Mouse (Mus musculus): ENCODE data around the gene Lmod2. TPM values are rescaled to one million over a fixed set of nuclear protein-coding genes. Genes with fewer than 3 reads are reported as not detected.

Gene Lmod2
- polyA plus RNA-seq, 1 experiment from 2014 or later = not detected

DNA sequence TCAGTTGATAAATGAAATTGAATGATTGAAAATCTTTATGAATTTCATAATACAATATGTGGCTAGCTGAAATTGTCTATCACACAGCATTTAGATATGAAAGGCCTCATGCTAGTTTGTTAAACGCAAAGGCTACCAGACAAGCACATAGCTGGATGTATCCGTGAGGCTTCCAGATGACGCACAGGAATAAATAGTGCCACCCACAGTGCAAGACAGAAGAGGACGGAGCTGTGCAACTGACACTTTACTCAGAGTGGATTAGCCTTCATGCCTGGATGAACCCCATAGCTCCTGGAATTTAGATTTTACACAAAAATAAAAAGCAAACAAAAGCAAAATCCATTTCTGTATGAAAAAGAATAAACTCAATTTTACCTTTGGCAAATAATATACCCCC lies 16.4 kb downstream of the Lmod2 start:
- H3K4me1 ChIP-seq (replicated peaks; ENCODE audit: control insufficient read depth, insufficient read depth, low read length) = no peaks in the 10 kb centered on the region
- H3K9ac ChIP-seq (ENCODE audit: low read length) = no peak overlapping the region
- DNase-seq (ENCODE audit: low spot score) = no peak
- H3K27ac ChIP-seq (ENCODE audit: low read depth) = no peak overlapping the region
- no peaks in the 10 kb centered on the region for H3K9me3 ChIP-seq (ENCODE audit: control insufficient read depth, low read length)
- H3K36me3 ChIP-seq (ENCODE audit: control insufficient read depth, insufficient read depth, low read length) = peaks cover 56% of the 10 kb centered on the region
- WGBS = 91% methylated on average over 4 of the region's 4 CpGs
- ATAC-seq (replicated peaks; ENCODE audit: low FRiP score, low TSS enrichment, low read depth) = no peak
- no peak overlapping the region for H3K4me3 ChIP-seq (ENCODE audit: low read depth, low read length)
- H3K4me2 ChIP-seq (ENCODE audit: low read length) = no peak overlapping the region
- no peaks in the 10 kb centered on the region for H3K27me3 ChIP-seq (replicated peaks; ENCODE audit: control insufficient read depth, insufficient read depth, low read length)

- Histone ChIP-seq H3K4me1 (replicated peaks; ENCODE audit: control insufficient read depth, insufficient read depth, low read length) (no peaks in the 10 kb centered on the region), H3K9me3 (ENCODE audit: control insufficient read depth, low read length) (no peaks in the 10 kb centered on the region), H3K4me3 (ENCODE audit: low read depth, low read length) (no peak overlapping the region), H3K27ac (ENCODE audit: low read depth) (no peak overlapping the region), H3K4me2 (ENCODE audit: low read length) (no peak overlapping the region), H3K36me3 (ENCODE audit: control insufficient read depth, insufficient read depth, low read length) (peaks cover 65% of the 10 kb centered on the region), H3K9ac (ENCODE audit: low read length) (no peak overlapping the region), H3K27me3 (replicated peaks; ENCODE audit: control insufficient read depth, insufficient read depth, low read length) (no peaks in the 10 kb centered on the region)
- no peak for ATAC-seq (replicated peaks; ENCODE audit: low FRiP score, low TSS enrichment, low read depth)
- WGBS = 88% methylated on average over 4 of the region's 4 CpGs
- no peak for DNase-seq (ENCODE audit: low spot score)
Observed at GRCm38 (mm10) chr6:24616746-24617145, 19.2 kb downstream of the Lmod2 start.

DNA sequence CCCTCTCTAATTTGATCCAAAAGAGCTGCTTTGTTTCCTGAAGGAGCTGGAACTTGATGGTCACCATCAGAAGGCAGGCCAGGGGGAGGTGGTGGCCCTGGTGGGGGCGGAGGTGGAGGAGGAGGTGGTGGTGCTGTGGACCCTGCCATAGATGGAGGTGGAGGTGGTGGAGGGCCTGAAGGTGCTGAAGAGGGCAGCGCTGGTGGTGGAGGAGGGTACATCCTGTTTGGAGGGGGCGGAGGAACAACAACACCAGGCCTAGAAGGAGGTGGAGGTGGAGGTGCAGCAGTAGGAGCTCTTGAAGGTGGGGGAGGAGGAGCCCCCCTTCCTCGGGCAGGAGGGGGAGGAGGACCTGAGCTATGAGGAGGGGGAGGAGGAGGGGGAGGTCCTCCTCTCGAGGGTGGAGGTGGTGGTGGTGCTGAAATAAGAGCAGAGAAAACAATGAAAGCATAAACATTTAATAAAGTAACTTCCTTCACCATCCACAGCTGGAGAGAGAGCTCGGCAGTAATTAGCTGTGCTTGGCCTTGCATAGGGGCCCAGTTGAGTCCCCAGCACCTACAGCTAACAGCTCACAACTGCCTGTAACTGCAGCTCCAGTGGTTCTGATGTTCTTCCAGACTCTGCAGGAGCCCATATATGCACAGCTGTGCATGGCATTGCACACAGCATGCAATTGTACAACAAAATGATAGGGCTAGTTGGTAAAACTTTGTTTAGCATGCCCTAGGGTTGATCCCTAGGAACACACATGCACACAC lies 21.9 kb downstream of the Lmod2 start:
- Histone ChIP-seq H3K4me3 (ENCODE audit: low read depth, low read length) (no peak overlapping the region), H3K4me2 (ENCODE audit: low read length) (no peak overlapping the region), H3K4me1 (replicated peaks; ENCODE audit: control insufficient read depth, insufficient read depth, low read length) (no peaks in the 10 kb centered on the region), H3K27me3 (replicated peaks; ENCODE audit: control insufficient read depth, insufficient read depth, low read length) (no peaks in the 10 kb centered on the region), H3K27ac (ENCODE audit: low read depth) (no peak overlapping the region), H3K9ac (ENCODE audit: low read length) (no peak overlapping the region), H3K9me3 (ENCODE audit: control insufficient read depth, low read length) (no peaks in the 10 kb centered on the region), H3K36me3 (ENCODE audit: control insufficient read depth, insufficient read depth, low read length) (peaks cover 69% of the 10 kb centered on the region)
- ATAC-seq (replicated peaks; ENCODE audit: low FRiP score, low TSS enrichment, low read depth) (no peak; the same call in 1 of the 2 replicates), DNase-seq (ENCODE audit: low spot score) (no peak)
- WGBS = 57% methylated on average over 6 of the region's 6 CpGs

- peaks cover 63% of the 10 kb centered on the region for H3K36me3 ChIP-seq (ENCODE audit: control insufficient read depth, insufficient read depth, low read length)
- no peaks in the 10 kb centered on the region for H3K9me3 ChIP-seq (ENCODE audit: control insufficient read depth, low read length)
- H3K9ac ChIP-seq (ENCODE audit: low read length) = no peak overlapping the region
- no peak overlapping the region for H3K4me2 ChIP-seq (ENCODE audit: low read length)
- no peaks in the 10 kb centered on the region for H3K27me3 ChIP-seq (replicated peaks; ENCODE audit: control insufficient read depth, insufficient read depth, low read length)
- WGBS = 89% methylated on average over 2 of the region's 2 CpGs
- H3K4me3 ChIP-seq (ENCODE audit: low read depth, low read length) = no peak overlapping the region
- H3K4me1 ChIP-seq (replicated peaks; ENCODE audit: control insufficient read depth, insufficient read depth, low read length) = no peaks in the 10 kb centered on the region
- no peak for DNase-seq (ENCODE audit: low spot score)
- no peak overlapping the region for H3K27ac ChIP-seq (ENCODE audit: low read depth)
- ATAC-seq (replicated peaks; ENCODE audit: low FRiP score, low TSS enrichment, low read depth) = no peak
Observed at GRCm38 (mm10) chr6:24620936-24621335, 23.4 kb downstream of the Lmod2 start.

DNA sequence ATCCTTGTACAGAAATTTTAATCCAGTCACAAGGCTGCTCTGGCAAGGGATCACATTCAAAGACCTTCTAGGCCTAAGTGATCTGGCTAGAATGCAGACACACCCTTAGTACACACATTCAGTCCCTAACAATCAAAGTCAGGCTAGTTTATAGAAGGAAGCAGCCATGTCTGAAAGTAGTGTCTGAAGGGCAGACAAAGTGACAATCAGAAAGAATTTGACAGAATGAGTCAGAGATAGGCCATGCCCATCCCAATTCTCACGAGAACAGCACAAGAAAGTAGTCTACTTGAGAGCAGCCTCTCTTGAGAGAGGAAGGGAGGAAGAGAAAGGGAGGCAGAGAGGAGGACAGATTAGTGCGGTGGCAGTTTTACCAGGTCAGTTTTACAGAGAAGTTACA lies 24.5 kb downstream of the Lmod2 start:
- no peak overlapping the region for H3K4me2 ChIP-seq (ENCODE audit: low read length)
- H3K4me1 ChIP-seq (replicated peaks; ENCODE audit: control insufficient read depth, insufficient read depth, low read length) = no peaks in the 10 kb centered on the region
- no peak for DNase-seq (ENCODE audit: low spot score)
- H3K27me3 ChIP-seq (replicated peaks; ENCODE audit: control insufficient read depth, insufficient read depth, low read length) = no peaks in the 10 kb centered on the region
- WGBS = 77% methylated on average over 2 of the region's 2 CpGs
- H3K9ac ChIP-seq (ENCODE audit: low read length) = no peak overlapping the region
- H3K36me3 ChIP-seq (ENCODE audit: control insufficient read depth, insufficient read depth, low read length) = peaks cover 58% of the 10 kb centered on the region
- H3K27ac ChIP-seq (ENCODE audit: low read depth) = no peak overlapping the region
- no peaks in the 10 kb centered on the region for H3K9me3 ChIP-seq (ENCODE audit: control insufficient read depth, low read length)
- no peak overlapping the region for H3K4me3 ChIP-seq (ENCODE audit: low read depth, low read length)
- 0 out of 2 replicates have a peak, but pooled peaks have one; percentile 50 for ATAC-seq (replicated peaks; ENCODE audit: low FRiP score, low TSS enrichment, low read depth)

DNA sequence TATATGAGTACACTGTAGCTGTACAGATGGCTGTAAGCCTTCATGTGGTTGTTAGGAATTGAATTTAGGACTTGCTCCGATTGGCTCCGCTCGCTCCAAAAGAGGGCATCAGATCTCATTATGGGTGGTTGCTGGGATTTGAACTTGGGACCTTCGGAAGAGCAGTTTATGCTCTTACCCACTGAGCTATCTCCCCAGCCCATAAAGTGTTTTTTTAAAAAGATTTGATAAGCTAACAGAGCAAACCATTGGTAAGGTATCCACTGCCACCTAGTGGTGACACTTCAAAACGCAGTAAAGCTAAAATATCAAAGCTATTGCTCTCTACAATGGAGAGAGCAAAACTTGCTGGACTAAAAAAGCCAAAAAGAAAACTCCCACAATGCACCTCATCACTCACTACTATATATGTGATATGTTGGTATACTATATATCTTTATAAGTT lies 30.0 kb downstream of the Lmod2 start:
- WGBS = 69% methylated on average over 5 of the region's 5 CpGs
- ATAC-seq (replicated peaks; ENCODE audit: low FRiP score, low TSS enrichment, low read depth) (peak; percentile 36; the same call in 1 of the 2 replicates), DNase-seq (ENCODE audit: low spot score) (peak; percentile 65)
- H3K4me3 ChIP-seq (ENCODE audit: low read depth, low read length) = no peak overlapping the region
- H3K9me3 ChIP-seq (ENCODE audit: control insufficient read depth, low read length) = no peaks in the 10 kb centered on the region
- no peaks in the 10 kb centered on the region for H3K4me1 ChIP-seq (replicated peaks; ENCODE audit: control insufficient read depth, insufficient read depth, low read length)
- no peak overlapping the region for H3K27ac ChIP-seq (ENCODE audit: low read depth)
- H3K9ac ChIP-seq (ENCODE audit: low read length) = no peak overlapping the region
- H3K4me2 ChIP-seq (ENCODE audit: low read length) = no peak overlapping the region
- peaks cover 32% of the 10 kb centered on the region for H3K36me3 ChIP-seq (ENCODE audit: control insufficient read depth, insufficient read depth, low read length)
- H3K27me3 ChIP-seq (replicated peaks; ENCODE audit: control insufficient read depth, insufficient read depth, low read length) = no peaks in the 10 kb centered on the region

- DNase-seq (ENCODE audit: low spot score) = no peak
- H3K9ac ChIP-seq (ENCODE audit: low read length) = no peak overlapping the region
- peaks cover 36% of the 10 kb centered on the region for H3K36me3 ChIP-seq (ENCODE audit: control insufficient read depth, insufficient read depth, low read length)
- no peak for ATAC-seq (replicated peaks; ENCODE audit: low FRiP score, low TSS enrichment, low read depth)
- WGBS = 91% methylated on average over 1 of the region's 1 CpGs
- no peak overlapping the region for H3K4me2 ChIP-seq (ENCODE audit: low read length)
- H3K4me3 ChIP-seq (ENCODE audit: low read depth, low read length) = no peak overlapping the region
- H3K27ac ChIP-seq (ENCODE audit: low read depth) = no peak overlapping the region
- no peaks in the 10 kb centered on the region for H3K27me3 ChIP-seq (replicated peaks; ENCODE audit: control insufficient read depth, insufficient read depth, low read length)
- H3K9me3 ChIP-seq (ENCODE audit: control insufficient read depth, low read length) = no peaks in the 10 kb centered on the region
- no peaks in the 10 kb centered on the region for H3K4me1 ChIP-seq (replicated peaks; ENCODE audit: control insufficient read depth, insufficient read depth, low read length)
Observed at GRCm38 (mm10) chr6:24628499-24628898, 30.9 kb downstream of the Lmod2 start.

GRCm38 (mm10) chr6:24632061-24632460 lies 34.5 kb downstream of the Lmod2 start:
- H3K4me3 ChIP-seq (ENCODE audit: low read depth, low read length) = no peak overlapping the region
- no peak overlapping the region for H3K27ac ChIP-seq (ENCODE audit: low read depth)
- no peak overlapping the region for H3K9ac ChIP-seq (ENCODE audit: low read length)
- H3K9me3 ChIP-seq (ENCODE audit: control insufficient read depth, low read length) = no peaks in the 10 kb centered on the region
- ATAC-seq (replicated peaks; ENCODE audit: low FRiP score, low TSS enrichment, low read depth) (peak; percentile 54; the same call in 1 of the 2 replicates), DNase-seq (ENCODE audit: low spot score) (no peak)
- H3K36me3 ChIP-seq (ENCODE audit: control insufficient read depth, insufficient read depth, low read length) = peaks cover 30% of the 10 kb centered on the region
- no peaks in the 10 kb centered on the region for H3K27me3 ChIP-seq (replicated peaks; ENCODE audit: control insufficient read depth, insufficient read depth, low read length)
- H3K4me1 ChIP-seq (replicated peaks; ENCODE audit: control insufficient read depth, insufficient read depth, low read length) = no peaks in the 10 kb centered on the region
- H3K4me2 ChIP-seq (ENCODE audit: low read length) = no peak overlapping the region
- whole genome bisulfite sequencing = 78% methylated on average over 4 of the region's 4 CpGs

GRCm38 (mm10) chr6:24634065-24634464 lies 36.5 kb downstream of the Lmod2 start:
- H3K27ac ChIP-seq (ENCODE audit: low read depth) = no peak overlapping the region
- no peaks in the 10 kb centered on the region for H3K9me3 ChIP-seq (ENCODE audit: control insufficient read depth, low read length)
- 98% methylated on average over 3 of the region's 3 CpGs for WGBS
- no peak overlapping the region for H3K4me3 ChIP-seq (ENCODE audit: low read depth, low read length)
- H3K36me3 ChIP-seq (ENCODE audit: control insufficient read depth, insufficient read depth, low read length) = peaks cover 30% of the 10 kb centered on the region
- ATAC-seq (replicated peaks; ENCODE audit: low FRiP score, low TSS enrichment, low read depth) = no peak
- no peaks in the 10 kb centered on the region for H3K27me3 ChIP-seq (replicated peaks; ENCODE audit: control insufficient read depth, insufficient read depth, low read length)
- H3K4me1 ChIP-seq (replicated peaks; ENCODE audit: control insufficient read depth, insufficient read depth, low read length) = no peaks in the 10 kb centered on the region
- H3K4me2 ChIP-seq (ENCODE audit: low read length) = no peak overlapping the region
- no peak for DNase-seq (ENCODE audit: low spot score)
- no peak overlapping the region for H3K9ac ChIP-seq (ENCODE audit: low read length)

Measured in intestine, embryonic 14.5 days (tissue).